Mouse (Mus musculus) cortical plate, adult 2 months (tissue): ENCODE measurements around the gene Zfp280c. TPM values are rescaled to one million over a fixed set of nuclear protein-coding genes. Genes with fewer than 3 reads are reported as not detected.

Source experiments
- H3K27ac ChIP-seq: fragments of 200-500 bp; 2 replicates; pipeline ENCODE4 v1.5.1; 2012; ENCODE audit warnings: low read length, control low read depth, inconsistent platforms; ENCODE audit not compliant: insufficient read depth
- H3K4me1 ChIP-seq: fragments of 200-500 bp; 2 replicates; pipeline ENCODE4 v1.6.1; 2011; ENCODE audit warnings: low read length; ENCODE audit not compliant: control insufficient read depth, insufficient read depth
- H3K4me3 ChIP-seq: fragments of 200-500 bp; 2 replicates; pipeline ENCODE4 v1.5.1; 2011; ENCODE audit warnings: mild to moderate bottlenecking, low read length, control low read depth; ENCODE audit not compliant: insufficient read depth
- CTCF ChIP-seq: fragments of 200-500 bp; IDR thresholded peaks from 2 replicates; pipeline ENCODE4 v1.5.1; 2011; ENCODE audit warnings: mild to moderate bottlenecking, control low read depth, low read length; ENCODE audit not compliant: insufficient read depth; ENCODE audit errors: extremely low read depth
- POLR2A ChIP-seq: fragments of 200-500 bp; IDR thresholded peaks from 2 replicates; pipeline ENCODE4 v1.6.1; 2011; ENCODE audit warnings: mild to moderate bottlenecking, low read length, control low read depth; ENCODE audit not compliant: insufficient read depth; ENCODE audit errors: extremely low read depth
- polyA plus RNA-seq: library from polyadenylated mRNA; depleted of rRNA; stranded (reverse); fragments of >200 nt; gene quantifications from 2 replicates; pipeline ENCODE4 v1.2.3, GENCODE M21; 2012; rRNA removed

The Zfp280c gene
- polyA plus RNA-seq, 1 experiment, result 29.1 TPM

- Histone ChIP-seq H3K27ac (no peak overlapping the region), H3K4me1 (no peaks in the 10 kb centered on the region; the same call in 1 of the 2 replicates), H3K4me3 (peak overlapping the region; percentile 53)
- TF ChIP-seq CTCF (no peak), POLR2A (no peak)
Measured at GRCm38 (mm10) chrX:48513824-48514223, 80.5 kb downstream of the Zfp280c start.

GRCm38 (mm10) chrX:48513166-48513807, 81.0 kb downstream of the Zfp280c start, which contains the start of gene Aifm1:
Gene Aifm1, minus strand, starts transcription at chrX:48513563.
- TF ChIP-seq POLR2A (peak; percentile 61; the same call in 1 of the 2 replicates), CTCF (no peak)
- Histone ChIP-seq H3K4me3 (peak within 1 kb of the TSS; percentile 53), H3K4me1 (no peaks in the 10 kb centered on the region; the same call in 1 of the 2 replicates), H3K27ac (no peak within 1 kb of the TSS)

GRCm38 (mm10) chrX:48493763-48494162, 100.5 kb downstream of the Zfp280c start:
- no peak overlapping the region for H3K4me3 ChIP-seq
- no peaks in the 10 kb centered on the region for H3K4me1 ChIP-seq
- TF ChIP-seq POLR2A (no peak), CTCF (no peak)
- no peak overlapping the region for H3K27ac ChIP-seq

Other genes with a start within 250 kb of the Zfp280c start
- 0.76 and 0.79 TPM in 2 replicates for gene Elf4, start 131.4 kb downstream of the Zfp280c start, polyA plus RNA-seq
- 28.0 and 31.5 TPM in 2 replicates for gene Aifm1, start 80.9 kb downstream of the Zfp280c start, polyA plus RNA-seq
- 70.6 and 73.8 TPM in 2 replicates for gene Rab33a, start 75.2 kb downstream of the Zfp280c start, polyA plus RNA-seq
- 51.9 and 52.7 TPM in 2 replicates for gene Slc25a14, start 28.9 kb upstream of the Zfp280c start, polyA plus RNA-seq
- gene Gpr119, start 80.0 kb upstream of the Zfp280c start, polyA plus RNA-seq, result not detected in 2 replicates
- 7.5 and 7.6 TPM in 2 replicates for gene Rbmx2, start 100.5 kb upstream of the Zfp280c start, polyA plus RNA-seq